Mouse (Mus musculus) embryonic facial prominence, embryonic 11.5 days (tissue): ENCODE measurements around the gene Gm7347. TPM values are rescaled to one million over a fixed set of nuclear protein-coding genes. Genes with fewer than 3 reads are reported as not detected.
A peak's percentile ranks its signal among the peaks of the same experiment; 100 is the strongest.
"Not testable (repeated sequence)": the region's sequence is repeated elsewhere in the genome, so short reads cannot be mapped to it uniquely, and the experiment has no call there.

Source experiments
- ATAC-seq: fragments of 200-750 bp; cut with Nextera tagmentation; replicated peaks from 2 replicates; pipeline ENCODE4 v1.8.0; 2017; ENCODE audit warnings: low read depth; ENCODE audit not compliant: insufficient number of reproducible peaks, low FRiP score, low TSS enrichment
- DNase-seq: peaks from one replicate; pipeline ENCODE4 v3.0.0-alpha.2; 2015; ENCODE audit warnings: low spot score
- H3K27ac ChIP-seq: fragments of 300-500 bp; sonication (generic); replicated peaks from 2 replicates; pipeline ENCODE4 v1.5.1; 2014; ENCODE audit warnings: mild to moderate bottlenecking, low read depth, low read length, control low read depth
- H3K27me3 ChIP-seq: fragments of 300-500 bp; sonication (generic); 2 replicates; pipeline ENCODE4 v1.6.1; 2014; ENCODE audit warnings: mild to moderate bottlenecking, low read length, moderate library complexity, mixed read lengths; ENCODE audit not compliant: control insufficient read depth, insufficient read depth
- H3K36me3 ChIP-seq: fragments of 300-500 bp; sonication (generic); replicated peaks from 2 replicates; pipeline ENCODE4 v1.6.1; 2014; ENCODE audit warnings: low read depth, mild to moderate bottlenecking, low read length, moderate library complexity, mixed read lengths; ENCODE audit not compliant: control insufficient read depth, insufficient read depth
- H3K4me1 ChIP-seq: fragments of 300-500 bp; sonication (generic); 2 replicates; pipeline ENCODE4 v1.6.1; 2014; ENCODE audit warnings: low read length, mixed read lengths; ENCODE audit not compliant: control insufficient read depth, insufficient read depth
- H3K4me2 ChIP-seq: fragments of 300-500 bp; sonication (generic); 2 replicates; pipeline ENCODE4 v1.6.1; 2014; ENCODE audit warnings: low read depth, mild to moderate bottlenecking, control low read depth, low read length, moderate library complexity
- H3K4me3 ChIP-seq: fragments of 300-500 bp; sonication (generic); 2 replicates; pipeline ENCODE4 v1.5.1; 2014; ENCODE audit warnings: low read depth, low read length, control low read depth
- H3K9ac ChIP-seq: fragments of 300-500 bp; sonication (generic); replicated peaks from 2 replicates; pipeline ENCODE4 v1.6.1; 2014; ENCODE audit warnings: mild to moderate bottlenecking, control low read depth, low read length
- H3K9me3 ChIP-seq: fragments of 300-500 bp; sonication (generic); replicated peaks from 2 replicates; pipeline ENCODE4 v1.6.1; 2016; ENCODE audit warnings: mild to moderate bottlenecking, low read length, inconsistent platforms, mixed read lengths; ENCODE audit not compliant: control insufficient read depth
- WGBS: fragments of 180-500 bp; shearing (Covaris S2); extraction: QIAGEN DNeasy Blood & Tissue Kit; methylation state at CpG from one replicate; pipeline ENCODE4 v1.1.7; 2014; 5-methylcytosine and 5-hydroxymethylcytosine counted together
- polyA plus RNA-seq: library from polyadenylated mRNA; unstranded; fragments of >200 nt; fragmentation: Nextera tagmentation; extraction: Ambion mirVana; gene quantifications from 2 replicates; pipeline ENCODE4 v1.2.1, GENCODE M21; 2014

The Gm7347 gene
- polyA plus RNA-seq, 1 experiment from 2014 or later = not detected

DNA sequence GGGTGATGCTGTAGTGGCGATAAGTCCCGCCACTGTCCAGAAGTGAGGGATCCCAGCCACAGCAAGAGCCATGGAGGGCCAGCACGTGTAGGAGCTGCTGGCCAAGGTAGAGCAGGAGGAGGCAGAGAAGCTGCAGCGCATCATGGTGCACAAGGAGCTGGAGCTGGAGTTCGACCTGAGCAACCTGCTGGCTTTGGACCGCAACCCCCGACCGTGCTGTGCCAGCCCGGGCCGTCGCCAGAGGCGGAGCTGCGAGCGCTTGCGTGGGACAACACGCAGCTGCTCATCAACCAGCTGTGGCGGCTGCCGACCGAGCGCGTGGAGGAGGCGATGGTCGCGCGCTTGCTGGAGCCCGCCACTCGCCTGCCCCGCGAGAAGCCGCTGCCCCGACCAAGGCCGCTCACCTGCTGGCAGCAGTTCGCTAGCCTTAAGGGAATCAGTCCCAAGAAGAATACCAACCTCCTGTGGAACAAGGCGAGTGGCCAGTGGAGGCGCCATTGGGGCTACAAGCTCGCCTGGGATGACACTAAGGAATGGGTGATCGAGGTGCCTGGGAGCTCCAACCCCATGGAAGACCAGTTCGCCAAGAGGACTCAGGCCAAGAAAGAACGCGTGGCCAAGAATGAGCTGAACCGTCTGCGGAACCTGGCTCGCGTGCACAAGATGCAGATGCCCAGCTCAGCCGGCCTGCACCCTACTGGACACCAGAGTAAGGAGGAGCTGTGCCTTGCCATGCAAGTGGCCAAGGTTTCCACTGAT is 51.3 kb downstream of the Gm7347 start:
- 23% methylated on average over 43 of the region's 45 CpGs for whole genome bisulfite sequencing
- Histone ChIP-seq H3K4me3 (peak overlapping the region; percentile 30), H3K9ac (peak overlapping the region; percentile 19; the same call in 1 of the 2 replicates), H3K4me2 (peak overlapping the region; percentile 69)
- H3K9me3 ChIP-seq, H3K4me1 ChIP-seq, H3K27ac ChIP-seq, H3K27me3 ChIP-seq, H3K36me3 ChIP-seq: not testable (repeated sequence)
- ATAC-seq = peak; percentile 86
- DNase-seq = peak; percentile 43

- not testable (repeated sequence) for H3K4me2 ChIP-seq, H3K4me1 ChIP-seq, H3K4me3 ChIP-seq, ATAC-seq, H3K9ac ChIP-seq, H3K27ac ChIP-seq, H3K27me3 ChIP-seq, H3K9me3 ChIP-seq, DNase-seq, H3K36me3 ChIP-seq
- 67% methylated on average over 1 of the region's 2 CpGs for WGBS
These were observed 53.7 kb downstream of the Gm7347 start, which contains the start of gene Gm1979 for GRCm38 (mm10) chr5:26004698-26005097. Gene Gm1979, minus strand, starts transcription at chr5:26004798.

Other genes starting within 250 kb of the Gm7347 start
- gene Gm21663, start 116.2 kb downstream of the Gm7347 start, polyA plus RNA-seq = not detected in 2 replicates
- not detected in 2 replicates for gene Gm21671, start 104.2 kb downstream of the Gm7347 start, polyA plus RNA-seq
- not detected in 2 replicates for gene Gm21680, start 85.9 kb downstream of the Gm7347 start, polyA plus RNA-seq
- not detected in 2 replicates for gene Gm21698, start 69.9 kb downstream of the Gm7347 start, polyA plus RNA-seq
- gene Gm1979, start 53.8 kb downstream of the Gm7347 start, polyA plus RNA-seq = not detected in 2 replicates
- gene Gm5862, start 35.7 kb downstream of the Gm7347 start, polyA plus RNA-seq = not detected in 2 replicates
- gene Speer4a, start 19.0 kb downstream of the Gm7347 start, polyA plus RNA-seq = not detected in 2 replicates
- gene Gm10471, start 30.7 kb upstream of the Gm7347 start, polyA plus RNA-seq = not detected in 2 replicates
- not detected in 2 replicates for gene 5031410I06Rik, start 46.8 kb upstream of the Gm7347 start, polyA plus RNA-seq
- gene Gm10220, start 62.8 kb upstream of the Gm7347 start, polyA plus RNA-seq = not detected in 2 replicates
- gene Gm7361, start 199.1 kb upstream of the Gm7347 start, polyA plus RNA-seq = not detected in 2 replicates